Mouse (Mus musculus) lung, postnatal 25 days (tissue): ENCODE data around the gene Tmem132c.

Experiments used
- DNase-seq: peaks from one replicate; pipeline ENCODE4 v3.0.0; 2022; ENCODE audit warnings: low spot score

The Tmem132c gene

DNA sequence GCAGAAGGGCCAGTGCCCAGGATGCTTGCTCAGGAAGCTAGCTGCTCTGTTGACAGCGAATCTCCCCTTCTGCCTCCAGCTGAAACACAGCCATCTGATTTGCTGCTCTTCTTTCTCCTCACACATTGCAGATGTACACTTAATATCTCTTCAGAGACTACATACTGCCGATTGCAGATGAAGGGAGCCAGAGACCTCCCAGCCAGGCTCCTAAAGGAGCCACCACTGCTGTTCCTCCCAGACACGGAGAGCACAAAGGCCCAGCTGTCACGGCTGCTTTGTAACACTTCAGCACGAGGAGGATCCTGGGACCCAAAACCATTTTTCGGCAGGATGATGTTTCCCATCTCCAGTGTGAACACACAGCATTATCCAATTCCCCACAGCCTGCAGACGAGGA lies 255.3 kb downstream of the Tmem132c start:
- DNase-seq: no peak

DNA sequence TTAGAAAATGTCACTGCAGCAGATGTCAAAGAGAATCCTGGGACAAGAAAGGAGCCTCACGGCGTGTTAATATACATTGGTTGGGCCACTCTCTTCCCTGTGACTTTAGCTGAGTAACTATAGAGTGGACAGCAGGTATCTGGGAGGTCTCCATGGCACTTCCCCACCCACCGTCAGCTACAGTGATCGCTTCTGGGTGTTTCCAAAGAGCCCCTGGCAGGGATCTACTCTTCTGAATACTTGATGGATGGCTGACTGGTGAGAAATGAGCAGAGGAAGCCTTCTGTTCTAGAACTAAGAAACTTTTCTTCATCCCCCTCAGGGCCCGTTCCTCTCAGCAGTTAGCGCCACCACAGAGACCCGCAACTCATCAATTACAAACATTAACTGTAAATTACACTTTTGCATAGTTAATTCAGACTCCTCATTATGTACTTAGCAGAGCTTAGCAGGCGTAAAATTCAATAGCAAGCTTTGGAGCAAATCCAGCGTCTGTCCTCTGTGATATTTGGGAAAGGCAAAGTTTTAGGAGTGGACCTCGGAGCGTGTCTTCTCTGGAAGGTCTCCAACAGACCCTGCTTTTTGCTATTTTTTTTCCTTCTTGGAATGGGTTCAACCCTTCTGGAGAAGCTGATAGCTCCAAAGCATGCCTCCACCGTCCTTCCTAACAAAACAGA lies 257.7 kb downstream of the Tmem132c start:
- no peak for DNase-seq

DNA sequence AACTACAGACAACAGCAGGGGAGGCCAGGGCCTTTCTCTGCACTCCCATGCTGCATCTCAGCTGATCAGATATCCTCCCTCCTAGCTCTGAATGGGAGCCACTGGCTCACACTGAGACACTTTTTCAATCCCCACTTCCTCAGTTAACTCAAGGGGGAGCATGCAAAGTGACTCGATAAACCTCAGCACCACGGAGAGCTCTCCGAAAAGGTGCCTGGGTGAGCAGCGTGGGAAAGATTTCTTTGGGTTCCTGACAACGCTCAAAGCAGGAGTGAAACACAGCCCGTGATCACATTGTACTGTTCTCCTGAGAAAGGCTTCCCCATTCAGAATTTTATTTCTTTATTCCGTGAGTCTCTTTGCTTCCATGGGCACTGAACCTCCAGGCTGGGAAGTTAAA lies 261.2 kb downstream of the Tmem132c start:
- no peak for DNase-seq

DNA sequence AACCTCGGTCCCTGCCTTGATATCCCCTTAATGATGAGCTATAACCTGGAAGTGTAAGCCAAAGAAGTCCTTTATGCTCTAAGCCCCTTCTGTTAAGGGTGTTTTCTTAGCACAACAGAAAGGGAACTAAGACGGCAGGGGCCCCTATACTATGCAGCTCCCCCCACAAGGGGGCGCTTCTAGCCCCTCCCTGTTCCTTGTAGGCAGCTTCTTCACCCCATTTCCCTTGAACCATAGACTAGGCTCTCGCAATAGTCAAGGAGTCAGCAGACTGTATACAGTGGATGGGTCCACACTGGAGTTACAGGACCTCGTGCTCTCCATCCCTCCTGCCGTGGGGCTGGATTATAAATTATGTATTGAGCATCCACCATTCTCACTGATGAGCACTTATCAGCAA lies 264.1 kb downstream of the Tmem132c start:
- no peak for DNase-seq

DNA sequence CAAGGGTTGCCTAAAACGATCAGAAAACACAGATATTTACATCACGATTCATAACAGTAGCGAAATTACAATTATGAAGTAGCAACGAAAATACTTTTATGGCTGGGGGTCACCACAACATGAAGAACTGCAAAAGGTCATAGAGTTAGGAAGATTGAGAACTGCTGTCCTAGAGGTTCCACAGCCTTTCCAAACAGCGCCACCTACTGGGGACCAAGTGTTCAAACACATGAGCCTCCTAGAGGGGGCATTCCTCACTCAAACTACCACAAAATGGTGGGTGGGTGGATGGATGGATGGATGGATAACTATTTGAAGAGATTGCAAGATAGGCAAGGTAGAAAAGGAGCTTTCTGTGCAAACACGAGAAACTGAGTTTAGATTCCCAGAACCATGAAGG lies 270.0 kb downstream of the Tmem132c start:
- no peak for DNase-seq

DNA sequence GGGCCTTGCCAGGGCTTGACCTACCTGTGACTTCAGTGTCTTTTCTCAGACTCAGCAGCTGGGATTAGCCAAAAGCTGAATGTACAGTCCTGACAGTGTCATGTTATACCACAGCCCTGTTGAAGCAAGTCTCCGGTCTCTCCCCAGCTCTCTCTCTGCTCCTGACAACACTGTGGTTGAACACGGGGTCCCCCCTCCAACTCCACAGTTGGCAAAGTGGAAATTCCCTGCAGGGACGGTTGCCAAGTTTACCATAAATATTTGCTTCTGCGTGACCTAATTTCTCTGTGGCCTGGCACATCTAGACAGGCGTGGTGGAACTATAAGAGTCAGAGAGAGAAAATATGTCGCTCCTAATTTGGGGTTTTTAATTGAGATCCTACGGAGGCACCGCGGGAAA lies 274.4 kb downstream of the Tmem132c start:
- no peak for DNase-seq

DNA sequence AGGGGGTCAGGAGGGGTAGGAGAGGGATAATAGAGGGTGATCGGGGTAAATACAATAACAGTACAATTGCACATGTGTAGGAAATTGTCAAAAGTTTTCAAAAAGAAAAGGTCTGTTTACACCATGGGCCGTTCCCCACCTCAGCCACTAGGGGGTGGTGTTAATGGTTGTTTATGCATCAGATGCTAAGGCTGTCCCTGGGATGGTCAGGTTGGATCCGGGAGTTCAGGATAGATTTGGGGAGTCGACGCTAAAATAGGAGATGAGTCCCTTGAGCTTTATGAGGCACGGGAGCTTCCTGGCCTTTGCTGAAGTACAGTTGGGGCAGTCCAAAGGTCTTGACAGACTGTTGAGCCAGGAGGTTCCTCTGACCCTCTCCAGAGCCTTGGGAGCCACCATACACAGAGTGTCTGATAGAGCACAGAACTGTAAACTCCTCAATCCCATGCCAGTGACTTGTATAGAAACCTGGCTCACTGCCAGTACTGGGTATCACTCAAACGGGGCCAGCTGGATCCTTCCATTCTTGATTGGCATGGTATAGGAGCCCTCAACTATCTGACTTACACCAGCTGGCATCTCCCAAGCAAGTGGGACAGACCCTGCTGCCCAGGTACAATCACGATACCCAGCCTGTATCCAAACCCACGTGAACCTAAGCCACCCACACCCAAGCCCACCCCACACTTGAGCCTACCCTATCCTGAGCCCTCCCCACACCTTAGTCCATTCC lies 281.3 kb downstream of the Tmem132c start:
- no peak for DNase-seq

DNA sequence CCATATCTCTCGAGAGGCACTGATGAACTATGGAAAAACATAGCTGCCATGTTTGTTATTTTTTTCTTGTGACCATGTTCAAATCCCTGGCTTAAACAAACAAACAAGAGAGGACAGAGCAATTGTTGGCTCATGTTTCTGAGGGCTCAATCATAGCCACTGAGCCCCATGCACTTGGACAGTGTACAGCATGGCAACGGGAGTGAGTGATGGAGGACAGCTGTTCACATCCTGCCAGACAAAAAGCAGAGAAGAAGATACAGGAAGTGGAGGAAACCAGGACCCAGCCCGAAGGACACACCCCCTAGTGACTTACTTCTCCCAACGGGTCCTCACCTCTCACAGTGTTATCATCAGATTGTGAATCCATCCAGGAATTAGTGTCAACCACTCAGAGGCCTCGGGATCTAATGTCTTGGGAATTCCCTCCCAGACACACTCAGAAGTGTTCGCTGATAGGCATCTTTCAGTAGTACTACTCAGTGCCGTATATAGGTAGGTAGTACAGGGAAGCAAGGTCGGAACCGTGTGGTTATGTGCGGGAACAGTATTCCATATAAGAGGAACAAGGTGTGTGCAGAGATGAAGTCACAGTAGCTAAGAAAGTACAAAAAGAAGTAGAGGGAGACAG lies 285.9 kb downstream of the Tmem132c start:
- no peak for DNase-seq

DNA sequence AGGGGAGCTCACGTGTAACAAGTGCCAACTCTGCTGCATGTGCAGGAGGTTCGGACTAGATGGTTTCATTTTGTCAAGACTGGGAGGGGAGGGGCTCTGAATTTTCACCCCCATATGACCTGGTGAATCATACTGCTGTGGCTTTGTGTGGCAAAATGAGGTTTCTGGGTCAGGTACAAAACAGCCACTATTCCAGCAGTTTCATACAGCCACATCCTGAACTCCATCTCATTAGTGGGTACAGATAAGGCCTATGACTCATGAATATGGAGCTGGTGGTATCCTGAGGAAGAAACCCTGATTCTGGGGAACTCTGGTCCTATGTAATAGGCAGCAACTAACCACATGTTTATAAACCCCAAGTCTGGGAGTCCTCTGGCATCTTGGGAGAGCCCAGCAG lies 295.9 kb downstream of the Tmem132c start:
- DNase-seq: no peak

DNA sequence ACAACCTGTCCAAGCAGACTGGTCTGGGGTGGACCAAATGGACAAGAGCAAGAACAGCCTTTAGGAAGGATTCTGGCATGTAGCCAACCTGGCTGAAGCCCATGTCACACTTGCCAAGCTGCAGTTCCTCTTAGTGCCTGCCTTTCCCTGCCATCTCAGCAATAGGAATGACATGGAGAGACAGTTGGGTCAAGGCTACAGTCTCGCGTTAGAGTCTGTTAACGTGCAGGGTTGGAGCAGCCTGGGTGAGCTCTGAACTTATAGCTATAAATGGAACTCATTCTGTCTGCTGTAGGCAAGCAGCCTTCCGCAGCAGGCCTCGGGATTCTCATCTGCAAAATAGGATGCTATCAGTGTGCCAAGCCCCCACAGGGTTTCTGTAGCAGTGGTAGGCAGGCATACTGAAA lies 305.0 kb downstream of the Tmem132c start:
- no peak for DNase-seq

DNA sequence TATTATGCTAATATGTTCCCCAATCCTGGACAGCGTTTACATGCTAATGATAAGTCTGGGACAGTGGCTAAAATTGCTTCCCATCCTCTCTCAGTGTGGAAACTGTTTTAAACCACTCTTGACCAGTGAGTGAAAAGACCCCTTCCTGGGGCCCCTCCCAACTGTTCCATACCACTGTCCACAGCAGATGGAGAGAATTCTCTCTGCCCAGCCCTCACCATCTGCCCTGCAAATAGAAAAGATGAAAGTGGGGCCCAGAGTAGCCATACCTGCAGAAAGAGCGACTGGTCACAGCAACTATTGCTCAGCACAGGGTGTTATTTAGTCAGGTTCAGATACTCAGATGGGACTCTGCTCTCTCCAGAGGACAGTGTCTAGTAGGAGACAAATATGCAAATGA lies 306.5 kb downstream of the Tmem132c start:
- no peak for DNase-seq

DNA sequence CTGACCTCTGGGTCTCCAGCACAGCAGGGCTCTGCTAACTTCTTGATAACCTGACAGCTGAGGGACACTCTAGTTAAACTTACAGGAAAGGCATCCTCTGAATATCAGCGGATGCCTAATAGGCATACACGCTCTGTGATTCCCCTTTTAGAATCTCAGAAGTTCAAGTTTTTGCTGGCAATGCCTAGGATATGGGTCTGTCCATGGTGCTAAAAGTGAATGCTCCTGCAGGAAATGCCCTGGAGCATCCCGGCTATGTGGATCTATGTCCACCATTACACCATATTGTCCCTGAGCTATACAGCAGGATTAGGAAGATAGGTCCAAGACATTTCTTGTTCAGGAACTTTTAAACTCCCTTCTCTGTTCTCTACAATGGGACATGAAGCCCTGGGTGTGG lies 319.5 kb downstream of the Tmem132c start:
- no peak for DNase-seq

DNA sequence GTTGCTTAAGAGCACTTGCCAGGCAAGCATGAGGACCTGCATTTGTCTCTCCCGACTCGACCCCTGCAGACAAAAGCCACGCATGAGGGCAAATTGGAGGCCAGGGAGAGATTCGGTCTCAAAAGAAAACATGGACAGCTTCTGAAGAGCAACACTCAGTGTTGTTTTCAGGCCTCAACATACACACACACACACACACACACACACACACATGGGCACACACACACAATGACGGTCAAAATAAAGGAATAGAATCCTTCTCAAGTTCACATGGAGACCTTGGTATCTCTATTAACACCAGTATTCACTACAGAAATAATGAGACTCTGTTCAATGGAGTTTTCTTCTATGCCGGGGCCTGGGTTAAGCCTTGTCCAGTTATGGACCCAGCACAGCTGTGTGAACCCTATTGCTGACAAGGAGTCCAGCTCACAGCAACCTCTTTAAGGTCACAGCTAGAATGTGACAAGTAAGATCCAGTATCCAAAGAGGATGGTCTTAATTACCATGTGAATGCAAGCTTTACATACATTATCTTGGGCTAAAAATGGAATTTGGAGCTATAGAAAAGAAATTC lies 325.6 kb downstream of the Tmem132c start:
- no peak for DNase-seq

DNA sequence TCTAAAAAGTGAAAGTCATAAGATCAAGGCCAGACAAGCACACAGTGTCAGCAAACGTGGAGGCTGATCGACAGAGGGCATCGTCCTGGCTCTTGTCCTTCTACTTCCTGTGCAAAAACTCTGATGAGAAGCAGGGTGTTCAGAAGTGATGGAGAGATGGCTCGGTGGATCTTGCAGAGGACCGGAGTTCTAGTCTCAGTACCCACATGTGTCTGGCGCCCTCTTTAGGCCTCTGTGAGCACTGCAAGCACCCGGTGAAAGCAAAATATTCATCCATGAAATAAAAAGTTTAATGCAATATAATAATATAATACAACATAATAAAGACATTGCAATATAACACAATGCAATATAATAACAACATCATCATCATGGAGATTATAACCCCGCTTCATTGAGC lies 335.8 kb downstream of the Tmem132c start:
- DNase-seq: no peak

DNA sequence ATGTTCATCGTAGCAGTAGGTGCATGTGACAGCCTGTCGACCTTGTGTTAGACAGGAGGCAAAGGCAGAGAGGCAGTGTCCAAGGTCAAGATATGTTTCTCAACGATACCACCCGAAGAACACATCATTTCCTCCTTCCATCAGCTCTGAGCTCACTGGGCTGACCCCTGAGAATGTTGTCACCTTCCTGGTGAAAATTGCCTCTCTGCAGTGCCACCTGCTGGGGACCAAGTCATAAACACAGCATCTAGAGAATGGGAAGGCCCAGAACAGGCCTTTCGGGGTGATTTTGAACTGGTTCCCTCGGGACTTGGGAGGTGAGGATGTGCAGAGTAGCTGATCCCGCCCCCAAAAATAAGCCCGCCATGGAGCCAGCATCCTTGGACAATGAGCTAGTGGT lies 342.1 kb downstream of the Tmem132c start:
- no peak for DNase-seq

DNA sequence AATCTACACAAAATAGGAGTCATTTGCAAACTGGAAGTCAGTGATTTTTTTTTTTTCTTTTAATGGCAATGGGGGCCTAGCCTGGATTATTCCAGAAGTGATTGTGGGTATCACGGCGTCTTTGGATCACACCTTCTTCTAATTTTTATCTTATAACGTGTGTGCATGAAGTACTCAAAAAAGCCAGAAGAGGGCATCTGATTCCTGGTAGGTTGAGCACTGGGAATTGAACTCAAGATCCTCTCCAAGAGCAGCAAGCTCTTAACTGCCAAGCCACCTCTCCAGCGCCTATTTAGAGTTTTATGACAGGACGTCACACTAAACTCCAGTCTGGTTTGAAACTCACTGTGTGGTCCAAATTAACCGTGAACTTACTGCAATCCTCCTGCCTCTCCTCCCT lies 346.2 kb downstream of the Tmem132c start:
- no peak for DNase-seq

DNA sequence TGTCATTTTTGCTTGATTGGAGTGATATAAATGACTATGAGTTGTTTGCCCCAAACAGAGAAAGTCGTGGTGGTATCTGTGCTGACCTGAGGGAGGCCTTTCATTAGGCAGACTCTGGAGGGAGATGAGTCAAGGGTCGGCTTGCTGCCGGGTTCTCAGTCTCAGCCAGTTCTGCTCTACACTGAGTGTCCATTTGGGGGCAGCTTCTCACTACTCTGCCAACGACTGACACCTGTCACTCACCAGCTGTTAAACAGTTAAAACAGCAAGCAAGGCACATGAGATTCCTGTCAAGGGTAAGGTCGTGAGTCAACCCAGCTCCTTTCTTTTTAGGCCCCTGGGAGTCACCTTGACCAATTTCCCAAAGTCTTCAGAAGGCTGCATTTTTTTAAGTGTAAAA lies 350.8 kb downstream of the Tmem132c start:
- no peak for DNase-seq

DNA sequence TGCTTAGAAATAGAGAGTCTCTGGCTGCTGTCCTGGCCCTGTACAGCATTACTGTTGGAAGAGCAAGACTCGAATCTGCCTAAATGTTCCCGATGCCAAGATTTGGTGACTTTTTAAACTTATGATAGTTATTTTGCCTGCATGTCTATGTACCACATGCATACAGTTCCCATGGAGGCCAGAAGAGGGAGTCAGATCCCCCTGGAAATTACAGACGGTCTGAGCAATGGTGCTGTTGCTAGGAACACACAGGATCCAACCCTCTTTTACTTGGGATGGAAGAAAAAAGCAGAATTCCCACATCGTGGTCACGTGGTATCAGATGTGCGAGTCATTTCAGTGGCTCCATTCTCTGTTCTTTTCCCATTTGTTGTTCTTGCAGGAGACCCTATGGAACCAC lies 351.2 kb downstream of the Tmem132c start:
- DNase-seq: no peak

DNA sequence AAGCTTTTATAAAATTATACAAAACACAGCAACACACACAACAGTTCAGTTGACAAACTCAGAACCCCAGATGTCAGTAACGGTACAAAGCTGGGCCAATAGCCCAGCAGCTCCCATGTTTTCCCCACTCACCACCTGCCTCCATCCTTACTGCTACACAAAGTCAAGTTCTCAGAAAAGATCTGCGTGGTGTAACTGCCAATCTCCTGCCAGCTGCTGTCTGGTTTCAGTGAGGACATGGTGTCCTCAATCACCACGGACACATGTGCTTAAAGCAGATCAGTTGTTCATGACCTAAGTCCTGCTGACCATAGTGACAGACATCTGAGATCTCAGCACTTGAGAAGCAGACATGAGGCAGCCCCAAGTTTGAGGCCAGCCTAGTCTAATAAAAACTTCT lies 354.1 kb downstream of the Tmem132c start:
- DNase-seq: no peak

DNA sequence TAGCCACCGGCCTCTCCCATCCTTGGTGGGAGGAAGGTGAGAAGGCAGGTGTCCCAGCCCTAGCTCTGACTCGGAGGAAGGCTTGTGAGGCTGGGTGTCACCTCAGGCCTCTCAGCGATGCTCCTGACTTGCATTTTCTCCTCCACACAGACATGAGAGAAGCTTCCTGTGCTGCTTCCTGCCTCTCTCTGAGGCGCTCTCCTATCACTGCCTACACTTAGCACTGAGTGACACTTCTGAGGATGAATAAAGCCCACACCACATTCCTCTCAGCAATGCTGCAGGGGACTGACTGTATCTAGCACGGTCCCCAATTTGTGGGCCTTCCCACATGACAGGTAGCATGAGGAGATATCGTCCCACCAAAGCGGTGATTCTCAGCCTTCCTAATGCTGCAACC lies 355.3 kb downstream of the Tmem132c start:
- DNase-seq: no peak

DNA sequence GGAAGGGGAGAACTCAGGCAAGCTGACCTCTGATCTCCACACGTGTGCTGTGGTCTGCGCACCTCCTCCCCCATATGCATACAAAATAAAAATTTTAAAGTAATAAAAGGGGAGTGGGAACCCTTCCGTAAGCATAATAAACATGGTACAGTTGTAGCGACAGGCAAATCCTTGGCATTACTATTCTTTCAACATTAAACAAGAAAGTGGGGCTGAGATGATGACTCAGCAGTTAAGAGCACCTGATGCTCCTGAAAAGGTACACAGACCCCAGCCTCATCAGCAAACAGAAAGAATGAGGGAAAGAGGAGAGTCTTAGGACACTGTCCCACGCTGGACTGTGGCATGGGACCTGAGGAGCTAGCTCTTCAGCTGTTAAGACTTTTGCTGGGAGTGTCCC lies 361.4 kb downstream of the Tmem132c start:
- no peak for DNase-seq

DNA sequence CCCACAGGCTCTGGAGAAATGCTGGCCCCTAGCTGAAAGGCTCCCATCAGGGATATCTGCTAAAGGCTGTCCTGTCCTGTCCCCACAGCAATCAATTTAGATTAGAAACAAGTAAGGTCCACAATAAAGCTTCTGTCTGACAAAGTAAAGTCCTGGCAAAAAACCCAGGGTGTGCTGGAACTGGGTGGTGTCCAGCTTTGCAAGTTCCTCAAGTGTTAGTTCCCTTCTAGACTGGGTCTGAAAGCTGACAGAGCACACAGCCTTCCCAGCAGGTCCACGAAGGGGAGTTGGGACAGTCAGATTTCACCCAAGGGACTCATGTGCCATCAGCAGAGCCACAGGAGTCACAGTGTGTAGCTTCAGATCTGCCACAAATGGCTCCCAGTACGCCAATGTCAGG lies 365.9 kb downstream of the Tmem132c start:
- DNase-seq: no peak

DNA sequence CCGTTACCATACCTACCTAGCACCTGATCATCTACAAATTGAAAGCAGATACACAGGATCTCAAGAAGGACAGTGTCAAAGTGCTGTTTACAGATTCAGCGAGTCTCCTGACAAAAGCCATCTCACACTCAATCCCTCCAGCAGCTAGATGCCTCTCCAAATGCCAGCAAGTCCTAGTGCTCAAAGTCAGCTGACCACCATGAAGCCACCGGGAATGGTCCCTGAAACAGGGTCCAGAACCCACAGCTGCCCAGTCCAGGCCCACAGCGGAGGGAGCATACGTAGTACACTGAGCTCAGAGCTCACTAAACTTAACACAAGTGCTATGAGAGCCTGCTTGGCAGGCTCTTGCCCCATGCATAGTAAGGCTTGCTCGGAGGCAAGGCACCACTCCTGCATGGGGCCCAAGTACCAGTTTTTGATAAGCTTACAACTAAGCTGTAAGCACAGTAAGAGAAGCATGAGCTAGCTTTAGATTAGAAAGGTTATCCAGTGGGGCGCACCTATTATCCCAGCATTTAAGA lies 367.6 kb downstream of the Tmem132c start:
- DNase-seq: no peak
